Mouse (Mus musculus): ENCODE measurements at regions not wholly inside any gene's neighbourhood (a gene's known extent, or its start where the extent isn't known, plus 50 kb on each side); places are given as distances from the start of the nearest gene placed in this dataset.
"Not testable (repeated sequence)": the region's sequence is repeated elsewhere in the genome, so short reads cannot be mapped to it uniquely, and the experiment has no call there.

GRCm38 (mm10) chr6:81820078-81820477 is 103.4 kb upstream of the Gcfc2 start:
- Histone ChIP-seq H3K4me2 (replicated peaks; ENCODE audit: low read depth, low read length) (no peak overlapping the region), H3K27me3 (ENCODE audit: control insufficient read depth, insufficient read depth, low read length) (no peaks in the 10 kb centered on the region), H3K4me1 (ENCODE audit: control insufficient read depth, insufficient read depth, low read length) (no peaks in the 10 kb centered on the region), H3K9ac (replicated peaks; ENCODE audit: low read depth, low read length) (no peak overlapping the region), H3K27ac (ENCODE audit: low read length) (no peak overlapping the region), H3K9me3 (ENCODE audit: control insufficient read depth, low read depth, low read length) (no peaks in the 10 kb centered on the region), H3K4me3 (ENCODE audit: low read depth, low read length) (no peak overlapping the region), H3K36me3 (ENCODE audit: control insufficient read depth, insufficient read depth, low read length) (no peaks in the 10 kb centered on the region)
- ATAC-seq (ENCODE audit: insufficient number of reproducible peaks, insufficient read depth, low FRiP score, low read depth): no peak
- 71% methylated on average over 5 of the region's 5 CpGs for WGBS

- 54% methylated on average over 11 of the region's 11 CpGs for WGBS
- H3K9me3 ChIP-seq (ENCODE audit: control insufficient read depth, low read depth, low read length): no peaks in the 10 kb centered on the region
- H3K36me3 ChIP-seq (ENCODE audit: control insufficient read depth, insufficient read depth, low read length): no peaks in the 10 kb centered on the region
- no peak for ATAC-seq (ENCODE audit: insufficient number of reproducible peaks, insufficient read depth, low FRiP score, low read depth)
- H3K4me3 ChIP-seq (ENCODE audit: low read depth, low read length): no peak overlapping the region
- no peaks in the 10 kb centered on the region for H3K4me1 ChIP-seq (ENCODE audit: control insufficient read depth, insufficient read depth, low read length)
- no peaks in the 10 kb centered on the region for H3K27me3 ChIP-seq (ENCODE audit: control insufficient read depth, insufficient read depth, low read length)
- H3K4me2 ChIP-seq (replicated peaks; ENCODE audit: low read depth, low read length): 0 out of 2 replicates have a peak overlapping the region, but pooled peaks have one; percentile 4
- H3K27ac ChIP-seq (ENCODE audit: low read length): no peak overlapping the region
- H3K9ac ChIP-seq (replicated peaks; ENCODE audit: low read depth, low read length): no peak overlapping the region
Measured at GRCm38 (mm10) chr6:81839474-81840153, 83.9 kb upstream of the Gcfc2 start.

GRCm38 (mm10) chr6:81868207-81868606 is 55.3 kb upstream of the Gcfc2 start:
- not testable (repeated sequence) for H3K36me3 ChIP-seq (ENCODE audit: control insufficient read depth, insufficient read depth, low read length); H3K9me3 ChIP-seq (ENCODE audit: control insufficient read depth, low read depth, low read length)
- WGBS: 88% methylated on average over 13 of the region's 13 CpGs

More at GRCm38 (mm10) chr6:81868207-81868606, 55.3 kb upstream of the Gcfc2 start:
- not testable (repeated sequence) for H3K4me1 ChIP-seq (ENCODE audit: control insufficient read depth, insufficient read depth, low read length); H3K4me2 ChIP-seq (replicated peaks; ENCODE audit: low read depth, low read length); ATAC-seq (ENCODE audit: insufficient number of reproducible peaks, insufficient read depth, low FRiP score, low read depth); H3K4me3 ChIP-seq (ENCODE audit: low read depth, low read length); H3K27ac ChIP-seq (ENCODE audit: low read length); H3K9ac ChIP-seq (replicated peaks; ENCODE audit: low read depth, low read length); H3K27me3 ChIP-seq (ENCODE audit: control insufficient read depth, insufficient read depth, low read length)

Data from stomach, embryonic 14.5 days (tissue).